Mouse (Mus musculus): ENCODE measurements around the gene Scn3b.
A peak's percentile ranks its signal among the peaks of the same experiment; 100 is the strongest.

The Scn3b gene

GRCm38 (mm10) chr9:40269103-40269861 lies at the start of gene Scn3b:
Gene Scn3b (plus strand): TSS chr9:40269217.
- Histone ChIP-seq H3K9me3 (ENCODE audit: low read length) (no peaks in the 10 kb centered on the region), H3K4me1 (replicated peaks; ENCODE audit: low read depth, low read length) (peaks cover 20% of the 10 kb centered on the region), H3K4me3 (replicated peaks; ENCODE audit: low read length) (peak within 1 kb of the TSS; percentile 82), H3K27me3 (ENCODE audit: insufficient read depth, low read length) (peaks cover 52% of the 10 kb centered on the region), H3K36me3 (ENCODE audit: insufficient read depth, low read length) (no peaks in the 10 kb centered on the region)
- TF ChIP-seq CTCF (conservative IDR thresholded peaks at IDR 0.05; ENCODE audit: low read length) (no peak), POU5F1 (IDR thresholded peaks at IDR 0.05; ENCODE audit: borderline replicate concordance, low read length) (no peak), NANOG (IDR thresholded peaks at IDR 0.05; ENCODE audit: borderline replicate concordance, low read length) (no peak)

DNA sequence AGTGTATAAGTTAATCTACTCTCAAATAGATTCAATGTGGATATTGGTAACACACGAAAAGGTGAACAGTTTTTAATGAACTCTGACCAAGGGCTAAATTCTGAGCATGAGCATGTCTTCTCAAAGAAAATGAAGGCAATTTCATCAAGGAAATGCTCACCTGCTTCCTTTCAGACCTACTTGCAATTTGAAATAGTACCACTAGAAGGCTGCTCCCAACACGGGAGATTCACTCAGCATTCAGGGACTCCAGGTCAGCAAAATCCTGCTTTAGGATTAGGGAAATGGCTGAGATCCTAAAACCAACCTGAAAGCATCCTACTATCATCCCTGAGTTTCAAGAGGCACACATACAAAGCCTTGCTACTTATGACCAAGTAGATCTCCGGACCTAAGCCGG lies 44.7 kb upstream of the Scn3b start:
- TF ChIP-seq CTCF (conservative IDR thresholded peaks at IDR 0.05; ENCODE audit: low read length), result peak; percentile 45; the same call in 1 of the 2 replicates
- TF ChIP-seq NANOG (IDR thresholded peaks at IDR 0.05; ENCODE audit: borderline replicate concordance, low read length), result no peak
- no peaks in the 10 kb centered on the region for H3K27me3 ChIP-seq (ENCODE audit: insufficient read depth, low read length)

DNA sequence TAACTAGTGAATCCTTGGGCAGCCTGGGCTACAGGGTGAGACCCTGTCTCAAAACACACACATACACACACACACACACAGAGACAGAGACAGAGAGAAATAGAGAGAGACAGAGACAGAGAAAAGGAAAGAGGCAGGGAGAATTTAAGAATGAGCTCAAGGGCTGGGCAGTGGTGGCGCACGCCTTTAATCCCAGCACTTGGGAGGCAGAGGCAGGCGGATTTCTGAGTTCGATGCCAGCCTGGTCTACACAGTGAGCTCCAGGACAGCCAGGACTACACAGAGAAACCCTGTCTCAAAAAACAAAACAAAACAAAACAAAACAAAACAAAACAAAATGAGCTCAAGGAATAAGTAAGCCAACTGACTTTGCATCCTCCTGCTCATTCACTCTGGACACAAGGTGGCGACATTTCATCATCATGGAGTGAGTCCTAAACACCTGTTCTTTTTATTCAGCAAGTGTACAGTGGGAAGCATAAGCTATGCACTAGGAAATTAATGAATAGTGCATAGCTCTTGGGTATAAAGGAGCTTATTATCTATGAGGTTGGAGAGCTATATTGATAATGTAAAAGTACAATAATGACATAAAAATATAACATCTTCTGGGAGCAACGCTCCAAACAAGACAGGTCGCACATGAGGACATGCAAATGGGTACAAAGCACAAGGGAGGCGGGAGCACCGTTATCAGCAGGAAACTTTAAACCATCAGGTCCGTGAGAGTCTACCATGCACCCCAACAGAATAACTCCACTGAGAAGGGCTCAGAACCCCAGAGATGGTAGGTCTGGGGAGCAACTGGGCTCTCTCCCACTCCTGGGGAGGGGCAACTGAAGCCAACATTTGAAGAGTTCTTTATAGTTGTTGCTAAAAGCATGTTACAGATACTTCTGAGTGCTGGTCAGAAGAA lies 40.9 kb upstream of the Scn3b start:
- H3K4me1 ChIP-seq (replicated peaks; ENCODE audit: low read depth, low read length), result peaks cover 98% of the 10 kb centered on the region
- H3K9me3 ChIP-seq (ENCODE audit: low read length), result peaks cover 15% of the 10 kb centered on the region
- peak; percentile 59 for TF ChIP-seq CTCF (conservative IDR thresholded peaks at IDR 0.05; ENCODE audit: low read length)
- no peak for TF ChIP-seq POU5F1 (IDR thresholded peaks at IDR 0.05; ENCODE audit: borderline replicate concordance, low read length)
- no peak overlapping the region for H3K4me3 ChIP-seq (replicated peaks; ENCODE audit: low read length)
- H3K36me3 ChIP-seq (ENCODE audit: insufficient read depth, low read length), result peaks cover 98% of the 10 kb centered on the region
- no peaks in the 10 kb centered on the region for H3K27me3 ChIP-seq (ENCODE audit: insufficient read depth, low read length)

More for the DNA sequence above, 44.7 kb upstream of the Scn3b start:
- no peaks in the 10 kb centered on the region for H3K9me3 ChIP-seq (ENCODE audit: low read length)
- peaks cover 82% of the 10 kb centered on the region for H3K36me3 ChIP-seq (ENCODE audit: insufficient read depth, low read length)
- H3K4me1 ChIP-seq (replicated peaks; ENCODE audit: low read depth, low read length), result peaks cover 77% of the 10 kb centered on the region
- no peak overlapping the region for H3K4me3 ChIP-seq (replicated peaks; ENCODE audit: low read length)

GRCm38 (mm10) chr9:40228804-40229331 lies 40.1 kb upstream of the Scn3b start:
- H3K4me3 ChIP-seq (replicated peaks; ENCODE audit: low read length), result peak overlapping the region; percentile 27; the same call in 1 of the 2 replicates
- no peaks in the 10 kb centered on the region for H3K27me3 ChIP-seq (ENCODE audit: insufficient read depth, low read length)
- TF ChIP-seq CTCF (conservative IDR thresholded peaks at IDR 0.05; ENCODE audit: low read length) (no peak), NANOG (IDR thresholded peaks at IDR 0.05; ENCODE audit: borderline replicate concordance, low read length) (no peak), POU5F1 (IDR thresholded peaks at IDR 0.05; ENCODE audit: borderline replicate concordance, low read length) (no peak)
- peaks cover 19% of the 10 kb centered on the region for H3K9me3 ChIP-seq (ENCODE audit: low read length)
- peaks cover 97% of the 10 kb centered on the region for H3K4me1 ChIP-seq (replicated peaks; ENCODE audit: low read depth, low read length)
- H3K36me3 ChIP-seq (ENCODE audit: insufficient read depth, low read length), result peaks cover 98% of the 10 kb centered on the region

- peak overlapping the region; percentile 27; the same call in 1 of the 2 replicates for H3K4me3 ChIP-seq (replicated peaks; ENCODE audit: low read length)
- TF ChIP-seq CTCF (conservative IDR thresholded peaks at IDR 0.05; ENCODE audit: low read length), result no peak
- no peak for TF ChIP-seq POU5F1 (IDR thresholded peaks at IDR 0.05; ENCODE audit: borderline replicate concordance, low read length)
- TF ChIP-seq NANOG (IDR thresholded peaks at IDR 0.05; ENCODE audit: borderline replicate concordance, low read length), result no peak
- peaks cover 97% of the 10 kb centered on the region for H3K4me1 ChIP-seq (replicated peaks; ENCODE audit: low read depth, low read length)
- H3K27me3 ChIP-seq (ENCODE audit: insufficient read depth, low read length), result no peaks in the 10 kb centered on the region
- H3K9me3 ChIP-seq (ENCODE audit: low read length), result peaks cover 22% of the 10 kb centered on the region
- peaks cover 98% of the 10 kb centered on the region for H3K36me3 ChIP-seq (ENCODE audit: insufficient read depth, low read length)
Measured at GRCm38 (mm10) chr9:40229479-40229878, 39.5 kb upstream of the Scn3b start.

- TF ChIP-seq CTCF (conservative IDR thresholded peaks at IDR 0.05; ENCODE audit: low read length) (no peak), NANOG (IDR thresholded peaks at IDR 0.05; ENCODE audit: borderline replicate concordance, low read length) (no peak)
Measured at GRCm38 (mm10) chr9:40231019-40231418, 38.0 kb upstream of the Scn3b start.

DNA sequence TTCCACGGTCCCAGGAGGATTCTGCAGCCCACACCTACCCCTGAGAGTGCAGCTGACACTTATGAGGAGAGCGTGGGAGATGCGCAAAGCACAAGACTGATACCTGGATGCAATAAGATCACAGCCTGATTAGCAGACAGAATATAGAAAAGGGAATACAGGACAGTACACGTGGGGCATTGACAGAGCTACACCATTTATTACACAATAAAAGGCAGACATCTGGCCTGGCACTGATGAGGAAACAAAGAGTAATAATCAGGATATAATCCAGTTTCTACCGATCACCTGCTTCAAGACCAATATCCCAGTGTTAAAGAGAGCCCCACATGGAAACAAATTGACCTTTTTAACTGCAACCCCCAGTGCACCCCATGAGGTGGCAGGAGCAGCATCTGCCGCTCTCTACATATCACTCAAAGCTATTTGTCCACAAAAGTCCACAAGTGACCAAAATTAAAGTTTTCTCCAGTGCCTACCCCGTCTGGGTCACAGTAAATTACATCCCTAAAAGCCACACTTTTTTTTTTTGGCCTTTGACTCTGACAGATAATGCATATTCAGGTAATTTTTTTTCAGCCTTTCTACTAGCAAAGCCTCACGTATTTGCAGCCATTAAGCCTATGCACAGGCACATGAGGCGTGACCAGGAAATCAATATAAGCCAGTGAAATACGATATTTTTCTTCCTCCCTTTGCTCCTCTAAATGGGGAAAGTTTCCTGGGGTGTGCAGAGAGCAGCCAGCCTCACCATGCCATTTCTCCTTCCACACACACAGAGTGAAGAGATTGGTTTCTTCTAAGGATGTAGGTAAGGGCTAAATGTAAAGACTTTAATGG lies 34.6 kb upstream of the Scn3b start:
- Histone ChIP-seq H3K4me1 (replicated peaks; ENCODE audit: low read depth, low read length) (peaks cover 79% of the 10 kb centered on the region), H3K9me3 (ENCODE audit: low read length) (peaks cover 22% of the 10 kb centered on the region), H3K27me3 (ENCODE audit: insufficient read depth, low read length) (no peaks in the 10 kb centered on the region), H3K4me3 (replicated peaks; ENCODE audit: low read length) (peak overlapping the region; percentile 54; the same call in 1 of the 2 replicates), H3K36me3 (ENCODE audit: insufficient read depth, low read length) (peaks cover 86% of the 10 kb centered on the region)
- TF ChIP-seq CTCF (conservative IDR thresholded peaks at IDR 0.05; ENCODE audit: low read length) (no peak), NANOG (IDR thresholded peaks at IDR 0.05; ENCODE audit: borderline replicate concordance, low read length) (no peak), POU5F1 (IDR thresholded peaks at IDR 0.05; ENCODE audit: borderline replicate concordance, low read length) (no peak)

More at GRCm38 (mm10) chr9:40231019-40231418, 38.0 kb upstream of the Scn3b start:
- H3K4me1 ChIP-seq (replicated peaks; ENCODE audit: low read depth, low read length), result peaks cover 96% of the 10 kb centered on the region
- peaks cover 22% of the 10 kb centered on the region for H3K9me3 ChIP-seq (ENCODE audit: low read length)
- H3K4me3 ChIP-seq (replicated peaks; ENCODE audit: low read length), result no peak overlapping the region
- H3K27me3 ChIP-seq (ENCODE audit: insufficient read depth, low read length), result no peaks in the 10 kb centered on the region
- H3K36me3 ChIP-seq (ENCODE audit: insufficient read depth, low read length), result peaks cover 98% of the 10 kb centered on the region

All from E14TG2a.4 (cell line).